Mouse (Mus musculus): ENCODE results near the gene Pln.

The Pln gene

DNA sequence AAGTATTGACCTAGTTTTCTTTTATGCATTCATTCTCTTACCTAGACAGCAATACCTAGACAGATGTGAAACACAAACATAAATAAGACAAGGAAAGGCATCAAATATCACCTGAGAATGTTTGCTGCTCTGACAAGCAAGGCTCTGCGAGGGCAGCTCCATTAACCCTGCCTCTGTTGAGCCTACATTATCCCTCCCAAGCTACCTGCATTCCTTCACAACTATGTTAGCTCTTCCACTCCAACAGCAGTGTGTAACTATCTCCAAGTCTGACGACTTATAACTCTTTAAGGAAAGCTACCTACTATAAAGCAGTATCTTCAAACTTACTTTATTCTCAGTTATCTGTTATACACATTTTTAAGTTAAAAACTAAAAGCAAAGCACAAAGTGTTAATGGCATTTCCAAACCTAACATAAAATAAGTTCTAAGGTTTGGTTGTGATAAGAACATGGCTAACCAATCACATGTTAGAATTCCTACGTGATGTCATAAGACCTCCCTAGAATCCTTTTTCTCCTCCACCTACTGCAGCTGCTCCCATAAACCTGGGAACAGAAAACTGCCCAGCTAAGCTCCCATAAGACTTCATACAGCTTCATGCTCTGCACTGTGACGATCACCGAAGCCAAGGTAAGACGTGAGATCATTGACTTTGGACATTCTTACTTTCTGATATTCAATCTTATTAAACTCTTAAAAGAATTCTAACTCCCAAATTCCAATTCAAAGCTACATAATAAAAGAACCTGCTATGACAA, at the start of gene Pln:
Gene Pln, plus strand, starts transcription at position 506 of the 762 bp plus-strand sequence.
- DNase-seq = no peak

DNA sequence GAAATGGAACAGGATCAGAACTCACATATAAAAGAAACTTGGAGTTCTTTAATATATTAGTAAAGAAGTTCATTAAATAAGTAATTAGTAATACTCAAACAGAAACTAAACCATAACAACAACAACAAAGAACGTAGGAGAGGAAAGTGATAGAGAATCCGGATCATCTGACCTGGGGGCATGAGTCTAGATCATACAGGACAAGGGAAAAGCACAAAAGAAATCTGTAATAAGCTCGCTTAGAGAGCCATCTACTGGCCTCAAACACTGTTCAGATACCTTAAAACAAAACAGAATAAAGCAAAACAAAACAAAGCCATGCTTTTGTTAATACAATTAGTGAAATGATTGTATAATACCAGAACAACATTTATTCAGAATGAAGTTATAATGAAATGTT, 31.6 kb upstream of the Pln start:
- no peak for DNase-seq

DNA sequence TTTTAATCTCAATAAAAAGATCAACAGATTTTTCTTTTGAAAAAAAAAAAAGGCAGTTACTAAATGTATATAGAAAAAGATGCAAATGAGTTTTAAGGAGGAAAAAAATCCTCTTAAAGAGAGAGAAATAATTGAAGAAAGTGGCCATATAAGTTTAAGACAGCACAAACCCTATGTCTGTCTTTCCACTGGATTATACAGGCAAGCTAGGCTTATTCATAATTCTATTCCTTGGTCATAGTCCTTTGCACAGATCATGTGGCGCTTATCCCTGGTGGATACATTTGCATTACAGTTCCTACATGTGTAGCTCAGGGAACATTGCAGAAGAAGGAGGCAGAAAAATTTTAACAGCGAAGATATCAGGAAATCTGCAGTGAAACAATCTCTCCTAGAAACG, 30.8 kb upstream of the Pln start:
- no peak for DNase-seq

DNA sequence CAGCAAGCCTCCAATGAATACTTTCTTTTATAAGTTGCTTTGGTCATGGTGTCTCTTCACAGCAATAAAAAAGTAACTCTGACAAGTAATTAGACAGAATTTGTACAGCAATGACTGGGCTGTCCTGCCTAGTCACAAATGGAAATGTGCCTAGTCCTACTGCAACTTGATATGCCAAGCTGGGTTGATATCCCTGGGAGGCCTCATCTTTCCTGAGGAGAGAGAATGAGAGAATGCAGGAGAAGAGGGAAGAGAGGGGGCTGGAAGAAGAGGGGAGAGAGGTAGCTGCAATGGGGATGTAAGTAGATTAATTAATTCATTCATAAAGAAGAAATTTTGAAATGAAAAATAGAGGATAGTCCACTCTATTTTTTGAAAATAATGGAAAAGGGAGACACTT, 14.1 kb upstream of the Pln start:
- no peak for DNase-seq

DNA sequence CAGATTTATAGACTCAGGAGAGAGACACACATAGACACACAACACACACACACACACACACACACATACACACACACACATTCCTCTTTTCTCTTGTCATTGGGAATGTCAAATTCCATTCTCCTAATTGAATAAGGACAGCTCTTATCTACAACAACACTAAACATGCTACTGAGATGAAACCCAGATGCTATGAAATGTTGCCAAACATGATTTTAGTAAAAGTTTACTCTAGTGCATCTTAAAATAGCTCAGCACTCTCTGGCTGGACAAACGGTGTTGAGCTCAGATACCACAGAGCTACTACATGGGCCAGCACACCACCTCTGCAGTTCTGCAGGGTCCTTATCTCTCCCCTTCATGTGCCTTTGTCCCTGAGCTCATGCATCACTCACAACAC, 12.8 kb upstream of the Pln start:
- DNase-seq = no peak

DNA sequence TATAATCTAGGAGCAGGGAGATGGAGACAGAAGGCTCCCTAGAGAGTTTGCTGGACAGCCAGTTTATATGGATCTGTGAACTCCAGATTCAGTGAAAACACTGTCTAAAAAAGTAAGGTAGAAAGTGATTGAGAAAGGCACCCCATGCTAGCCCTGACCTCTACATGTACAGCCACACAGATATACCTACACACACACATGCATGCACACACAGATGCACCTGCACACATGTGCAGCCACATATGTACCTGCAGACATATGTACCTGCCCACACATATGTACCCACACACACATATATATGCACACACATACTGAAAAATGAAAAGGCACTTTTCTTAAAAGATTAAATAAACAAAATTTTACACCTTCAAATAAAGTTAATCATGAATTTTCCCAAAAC, 11.1 kb upstream of the Pln start:
- no peak for DNase-seq

DNA sequence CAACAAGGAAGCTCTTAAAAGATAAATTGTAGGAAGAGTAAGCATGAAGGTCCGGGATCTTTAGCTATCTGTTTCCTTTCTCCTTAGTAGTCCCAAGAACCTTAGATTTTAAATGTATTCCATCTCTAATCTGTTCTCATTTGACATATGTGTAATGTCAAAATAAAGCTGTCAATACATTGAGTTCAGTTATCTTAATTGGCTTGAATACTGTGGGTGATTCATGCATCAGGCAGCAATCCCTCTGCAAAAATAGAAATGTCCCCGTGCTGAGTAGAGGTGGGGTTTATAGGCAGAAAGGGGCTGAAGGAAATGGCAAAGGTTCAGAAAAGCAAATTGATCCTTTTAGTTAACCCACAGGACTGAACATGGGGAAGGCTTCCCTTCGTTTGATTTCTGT, 8.2 kb upstream of the Pln start:
- DNase-seq = no peak

DNA sequence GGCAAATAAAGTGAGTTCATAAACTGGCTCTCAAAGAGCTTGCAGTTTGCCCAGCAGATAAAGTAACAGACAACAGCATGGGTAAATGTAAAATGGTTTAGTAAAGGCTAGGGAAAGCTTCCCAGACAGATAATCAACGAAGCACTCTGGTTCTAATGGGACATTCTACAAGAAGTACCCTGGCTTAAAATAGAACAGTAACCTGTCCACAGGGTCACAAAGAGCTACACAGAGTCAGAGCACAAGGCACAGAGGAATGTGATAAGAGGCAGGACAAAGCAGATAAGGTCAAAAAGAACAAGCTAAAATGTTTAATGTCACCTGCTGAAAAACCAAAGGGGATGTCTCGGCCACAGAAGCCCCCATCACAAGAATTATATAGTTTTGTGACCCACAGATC, 4.7 kb upstream of the Pln start:
- no peak for DNase-seq

DNA sequence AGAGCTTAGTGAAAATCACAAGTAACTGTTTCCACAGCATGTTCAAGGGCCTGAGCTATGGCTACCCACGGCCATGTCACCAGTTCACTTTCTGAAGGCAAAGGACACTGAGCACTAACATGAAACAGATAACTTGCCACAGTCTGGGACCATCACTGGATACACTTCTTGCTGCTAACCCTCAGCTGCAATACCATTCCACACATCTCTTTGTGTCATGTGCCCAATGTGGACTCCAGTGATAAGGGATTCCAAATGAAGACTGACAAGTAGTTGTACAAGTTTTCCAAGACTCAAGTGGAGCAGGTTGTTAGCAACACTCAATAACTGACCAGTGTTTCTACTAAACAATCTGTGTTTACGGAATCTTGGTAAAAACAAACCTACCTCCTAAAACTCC, 2.2 kb upstream of the Pln start:
- no peak for DNase-seq

DNA sequence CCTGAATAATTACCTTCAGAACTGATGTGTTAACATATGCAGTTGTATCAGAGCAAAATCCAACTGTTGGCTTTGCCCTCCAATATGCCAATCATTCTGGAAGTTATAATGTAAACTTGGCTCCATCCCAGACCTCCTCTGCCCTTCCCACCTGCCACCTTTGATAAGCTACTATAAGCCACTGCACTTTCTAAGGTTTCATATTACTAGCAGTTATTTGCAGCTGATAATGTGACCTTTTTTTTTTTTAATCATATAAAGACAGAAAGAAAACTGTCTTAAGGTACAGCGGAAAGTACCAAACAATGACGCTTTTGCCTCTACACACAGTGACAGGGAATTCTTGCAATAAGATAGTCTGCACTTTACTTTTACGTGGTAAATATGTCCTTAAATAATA, 1.5 kb upstream of the Pln start:
- DNase-seq = no peak

DNA sequence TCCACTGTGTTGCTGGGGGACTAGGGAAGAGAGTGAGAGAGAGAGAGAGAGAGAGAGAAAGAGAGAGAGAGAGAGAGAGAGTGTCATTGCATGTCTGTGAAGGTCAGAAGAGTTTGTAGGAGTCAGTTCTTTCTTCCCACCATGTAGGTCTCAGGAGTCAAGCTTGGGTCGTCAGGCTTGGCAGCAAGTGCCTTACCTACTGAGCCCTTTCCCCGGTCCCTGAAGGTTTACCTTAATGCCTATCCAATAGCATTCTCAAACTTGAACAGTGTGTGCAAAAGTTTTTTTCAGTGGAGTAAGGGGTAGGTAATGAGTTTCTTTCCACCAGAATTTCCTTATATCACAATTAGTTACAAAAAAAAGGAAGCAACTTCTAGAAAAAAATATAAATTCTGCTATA, 1.6 kb downstream of the Pln start:
- no peak for DNase-seq

DNA sequence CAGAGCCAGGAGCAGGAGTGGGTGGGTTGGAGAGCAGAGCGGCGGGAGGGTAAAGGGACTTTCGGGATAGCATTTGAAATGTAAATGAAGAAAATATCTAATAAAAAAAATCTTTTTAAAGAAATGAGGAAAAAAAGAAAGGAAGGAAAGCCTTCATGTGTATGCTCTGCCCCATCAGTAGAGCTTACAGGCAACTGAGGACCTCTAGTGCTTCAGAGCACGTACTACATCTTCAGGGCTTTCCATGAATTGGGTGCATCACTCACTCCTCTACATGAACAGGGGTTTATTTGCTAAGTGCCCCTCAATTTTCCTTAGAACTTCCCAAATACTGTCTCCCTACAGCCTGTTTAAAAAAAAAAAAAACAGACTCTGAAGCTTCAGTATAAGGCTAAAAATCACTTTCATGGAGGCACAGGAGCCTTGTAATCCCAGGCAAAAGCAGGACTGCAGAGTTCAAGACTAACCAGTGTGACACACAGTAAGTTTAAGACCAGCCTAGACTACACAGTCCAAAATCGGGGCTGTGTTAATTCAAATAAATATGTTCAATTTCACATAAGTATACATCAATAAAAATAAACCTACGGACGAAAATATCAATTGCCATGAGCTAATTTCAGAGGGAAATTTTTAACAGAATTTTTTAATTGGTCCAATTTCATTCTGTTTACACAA, 4.0 kb downstream of the Pln start:
- no peak for DNase-seq

DNA sequence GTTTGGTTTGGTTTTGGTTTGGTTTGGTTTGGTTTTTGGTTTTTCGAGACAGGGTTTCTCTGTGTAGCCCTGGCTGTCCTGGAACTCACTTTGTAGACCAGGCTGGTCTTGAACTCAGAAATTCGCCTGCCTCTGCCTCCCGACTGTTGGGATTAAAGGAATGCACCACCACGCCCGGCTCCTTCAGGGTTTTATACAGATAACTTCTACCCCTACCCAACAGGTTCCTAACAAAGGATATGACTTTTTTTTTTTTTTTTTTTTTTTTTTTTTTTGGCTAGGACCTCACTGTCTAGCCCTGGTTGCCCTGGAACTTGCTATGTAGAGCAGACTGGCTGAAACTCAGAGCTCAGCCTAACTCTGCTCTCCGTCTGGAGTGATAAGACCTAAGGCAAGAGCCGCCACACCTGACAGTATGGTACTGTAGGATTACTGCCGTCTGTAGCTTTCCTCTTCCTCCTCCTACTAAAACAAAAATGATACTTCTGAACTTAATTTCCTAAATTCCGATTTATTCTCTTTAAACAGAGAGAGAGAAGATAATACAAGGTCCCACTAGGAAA, 4.8 kb downstream of the Pln start:
- no peak for DNase-seq

DNA sequence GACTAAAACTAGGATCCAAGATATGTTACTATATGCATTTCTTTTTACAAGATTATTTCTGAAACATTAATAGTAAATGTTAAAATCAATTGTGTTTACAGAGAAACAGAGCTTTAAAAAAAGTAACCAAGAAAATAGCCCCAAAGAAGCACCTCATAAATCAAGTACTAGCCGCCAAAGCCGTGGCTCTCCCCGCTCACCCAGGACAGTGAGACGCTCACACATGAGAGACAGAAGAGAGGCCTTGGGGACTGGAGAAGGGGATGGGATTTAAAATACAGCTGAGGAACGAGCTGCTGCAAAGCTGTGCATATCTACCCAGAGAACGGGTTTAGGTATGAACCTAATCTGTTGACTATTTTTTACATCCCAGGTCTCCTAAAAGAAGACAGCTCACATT, 5.9 kb downstream of the Pln start:
- DNase-seq = no peak

DNA sequence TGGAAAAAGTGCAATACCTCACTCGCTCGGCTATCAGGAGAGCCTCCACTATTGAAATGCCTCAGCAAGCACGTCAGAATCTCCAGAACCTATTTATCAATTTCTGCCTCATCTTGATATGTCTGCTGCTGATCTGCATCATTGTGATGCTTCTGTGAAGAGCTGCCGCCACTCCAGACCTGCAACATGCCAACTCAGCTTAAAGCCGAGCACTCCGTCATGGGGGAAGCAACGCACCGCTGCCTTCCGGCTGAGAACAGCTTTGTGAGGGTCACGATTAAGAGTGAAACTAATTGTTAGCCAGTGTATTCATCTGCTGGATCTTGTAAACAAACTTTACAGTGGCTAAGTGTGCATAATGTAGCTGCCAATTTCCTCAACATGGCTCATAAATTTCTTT, 6.4 kb downstream of the Pln start:
- no peak for DNase-seq

DNA sequence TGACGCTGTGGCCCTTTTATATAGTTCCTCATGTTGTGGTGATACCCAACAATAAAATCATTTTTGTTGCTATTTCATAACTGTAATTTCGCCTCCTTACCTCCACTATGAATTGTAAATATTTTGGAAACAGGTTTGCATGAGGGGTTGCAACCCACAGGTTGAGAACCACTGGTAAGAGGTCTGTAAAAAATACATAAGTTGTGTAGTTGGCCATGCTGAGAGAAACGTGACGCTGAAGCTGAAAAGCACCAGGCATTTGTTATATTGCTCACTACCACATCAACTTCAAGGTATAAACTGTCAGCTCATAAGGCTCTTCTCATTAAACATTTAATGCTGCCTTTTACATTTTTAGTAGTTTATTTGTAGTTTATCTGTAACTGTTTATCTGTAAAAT, 8.0 kb downstream of the Pln start:
- DNase-seq = no peak

DNA sequence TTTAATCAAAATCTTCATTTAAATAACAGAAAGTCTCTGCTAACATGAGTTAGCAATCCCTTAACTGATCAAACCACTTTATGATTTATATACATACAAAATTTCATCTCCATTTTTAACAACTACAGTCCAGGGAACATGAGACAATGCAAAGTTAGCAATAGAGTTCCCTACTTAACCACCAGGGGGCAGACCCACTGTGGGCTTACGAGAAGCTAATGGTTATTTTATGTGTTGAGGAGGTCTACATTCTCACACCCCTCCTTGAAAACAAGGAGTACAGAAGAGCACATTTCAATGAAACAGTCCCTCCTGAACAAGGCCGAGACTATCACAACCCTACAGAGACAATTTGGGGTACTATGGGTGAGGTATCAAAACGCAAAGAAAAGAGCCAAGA, 9.0 kb downstream of the Pln start:
- DNase-seq = peak; percentile 49

DNA sequence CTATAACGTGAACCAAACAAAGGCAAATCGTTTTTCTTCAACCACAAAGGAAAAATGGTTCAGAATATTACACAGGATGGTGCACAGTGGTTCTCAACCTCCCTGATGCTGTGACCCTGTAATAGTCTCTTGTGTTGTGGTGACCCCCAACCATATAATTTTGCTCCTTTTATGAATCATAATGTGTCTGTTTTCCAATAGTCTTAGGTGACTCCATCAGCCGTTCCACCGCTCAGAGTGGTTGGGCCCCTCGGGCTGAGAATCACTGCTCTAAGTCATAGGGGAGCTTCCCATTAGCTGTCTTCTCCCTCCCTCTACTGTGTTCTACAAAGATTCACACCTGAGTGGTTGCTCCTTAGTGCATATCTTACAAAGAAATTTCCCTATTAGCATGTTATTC, 9.4 kb downstream of the Pln start:
- DNase-seq = no peak

DNA sequence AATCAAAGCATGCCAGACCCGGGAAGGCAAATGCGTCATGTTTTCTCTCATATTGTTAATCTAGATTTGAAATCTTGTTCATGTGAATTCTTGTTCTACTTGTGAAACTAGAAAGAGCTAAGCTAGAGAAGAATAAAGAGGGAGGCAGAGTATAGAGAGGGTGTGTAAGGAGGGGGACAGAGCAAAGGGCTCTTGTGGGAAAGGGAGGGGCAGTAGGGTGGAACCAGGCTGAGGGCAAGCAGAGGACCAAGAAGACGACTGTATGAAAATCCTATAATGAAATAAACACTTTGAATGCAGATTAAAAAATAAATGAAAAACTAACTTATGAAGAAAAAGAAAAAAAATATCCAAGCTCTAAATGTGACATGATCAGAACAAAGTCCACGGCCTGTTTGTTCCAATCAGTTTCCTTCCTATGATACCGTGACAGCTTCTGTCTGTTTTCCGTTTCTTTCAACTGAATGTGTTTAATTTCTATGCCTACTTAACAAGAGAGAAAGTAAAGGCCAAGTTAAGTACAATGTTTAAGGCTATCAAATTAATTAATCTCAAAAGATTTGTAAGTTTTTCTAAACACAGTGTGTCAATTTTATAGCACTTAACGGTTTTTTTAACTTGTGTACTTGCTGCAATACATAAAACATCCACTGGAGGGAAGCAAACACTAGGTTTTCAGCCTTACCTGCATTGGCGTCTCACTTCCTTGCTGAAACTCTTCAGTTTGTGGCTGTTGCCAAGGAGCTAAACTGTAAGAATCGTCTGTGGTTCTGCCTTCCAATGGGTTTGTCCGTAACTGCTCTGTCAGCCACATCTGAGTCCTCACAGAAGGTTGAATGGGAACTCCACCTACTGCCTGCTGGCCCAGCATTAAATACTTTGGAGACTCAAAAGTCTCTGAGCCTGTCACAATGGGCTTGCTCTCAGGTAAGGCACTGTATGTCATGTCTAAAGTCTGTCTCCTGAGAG, 10.6 kb downstream of the Pln start:
- DNase-seq = peak; percentile 6

DNA sequence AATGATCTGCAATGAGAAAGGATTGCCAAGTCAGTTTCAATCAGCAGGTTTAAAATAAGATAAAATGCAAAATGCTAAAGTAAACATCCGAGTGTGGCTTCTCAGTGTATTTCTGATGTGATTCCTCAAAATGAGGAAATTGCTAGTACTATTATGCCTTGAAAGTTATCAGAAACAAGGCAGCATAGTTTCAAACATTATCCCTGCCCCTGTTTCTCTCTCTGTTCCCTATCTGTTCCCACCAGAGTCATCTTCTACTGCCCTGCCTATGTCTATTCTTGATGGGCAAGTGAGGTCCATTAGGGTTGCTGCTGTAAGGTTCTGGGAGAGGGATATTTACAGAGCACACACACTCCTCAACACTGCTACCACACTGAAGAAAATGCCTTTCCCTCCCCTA, 11.8 kb downstream of the Pln start:
- no peak for DNase-seq

DNA sequence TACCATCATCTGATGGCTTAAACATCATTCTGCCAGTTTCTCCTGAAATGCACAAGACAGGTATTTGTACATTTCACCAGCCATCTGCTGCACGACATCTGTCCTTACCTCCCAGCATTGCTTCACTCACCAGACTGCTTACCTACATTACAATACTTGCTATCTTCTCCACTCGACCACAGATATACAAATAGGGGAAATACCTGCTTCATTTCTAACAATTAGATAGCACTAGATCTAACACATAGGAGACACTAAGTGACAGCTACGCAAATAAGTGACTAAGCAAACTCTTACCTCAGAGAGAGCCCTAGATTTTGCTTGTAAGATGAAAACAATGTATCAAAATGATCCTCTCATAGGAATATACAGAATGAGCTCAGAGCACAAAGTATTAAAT, 16.2 kb downstream of the Pln start:
- no peak for DNase-seq

DNA sequence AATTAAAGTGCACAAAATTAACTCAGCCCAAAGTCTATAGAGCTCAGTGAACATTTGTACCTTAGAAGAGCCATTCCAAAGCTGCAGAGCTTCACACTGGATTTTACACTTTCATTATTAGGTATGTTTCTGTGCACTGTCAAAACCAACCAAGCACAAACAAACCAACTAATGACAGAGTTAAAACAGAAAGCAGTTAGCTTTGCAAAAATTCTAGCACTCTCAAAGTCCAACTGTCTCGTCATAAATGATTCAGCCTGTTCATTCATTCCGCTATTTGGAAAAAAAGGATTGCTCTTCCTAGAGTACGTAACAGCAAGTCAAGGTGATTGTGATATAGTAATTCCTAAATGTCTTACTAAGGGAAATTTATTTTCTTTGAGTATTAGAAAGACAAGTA, 21.5 kb downstream of the Pln start:
- DNase-seq = no peak

DNA sequence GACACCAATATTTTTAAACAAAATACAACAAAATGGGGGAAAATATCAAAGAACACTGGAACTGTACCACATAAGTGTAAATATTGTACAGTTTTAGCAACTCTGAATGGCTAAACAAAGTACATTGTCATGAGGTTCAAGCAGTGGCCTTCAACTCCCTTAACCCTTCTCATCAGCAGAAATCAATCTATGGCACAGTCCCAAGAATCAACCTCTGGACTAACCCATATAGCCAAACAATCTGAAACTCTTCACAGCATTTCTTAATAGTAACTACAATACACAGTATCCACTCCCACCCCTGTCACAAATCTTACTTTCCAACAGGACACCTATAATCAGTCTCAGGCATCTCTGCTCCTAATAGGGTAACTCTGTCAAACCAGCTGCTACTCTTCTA, 26.8 kb downstream of the Pln start:
- DNase-seq = no peak
